ENCODE assay signal across 26 mouse cellular contexts in the genomic region with DNA sequence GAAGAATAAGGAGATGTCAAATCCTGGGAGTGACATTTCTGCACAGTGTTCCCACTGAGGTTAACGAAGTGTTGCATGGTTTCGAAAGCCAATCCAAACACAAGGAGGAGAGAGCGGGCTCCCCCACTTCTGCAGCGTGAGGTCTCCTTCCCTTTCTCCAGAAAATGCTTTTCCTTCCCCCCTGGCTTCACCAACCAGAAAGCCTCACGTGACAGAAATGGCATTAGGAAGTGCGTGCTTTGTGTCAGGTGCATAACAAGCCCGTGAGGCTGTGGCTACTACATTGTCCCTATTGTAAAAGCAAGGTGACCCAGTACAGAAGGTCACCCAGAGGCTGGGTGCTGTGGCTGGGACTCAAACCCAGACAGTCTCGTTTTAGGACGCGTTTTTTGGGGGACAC.
A peak's percentile ranks its signal among the peaks of the same experiment; 100 is the strongest.
DNase-seq lines count a peak whose midpoint lies in the region; ATAC-seq and TF ChIP-seq lines count a peak whose summit lies in the region.
"Had no signal": no experiment of that assay in that cellular context is flagged by ENCODE, and none has a peak within 500 bp of the region (broad histone marks: within the 10 kb centered on the region; RNA-seq: fewer than 3 reads in every experiment).

No protein-coding gene starts in this region.

- H3K4me3 ChIP-seq in forebrain, embryonic 10.5 days, result no peak overlapping the region
- no peak overlapping the region for H3K4me3 ChIP-seq in forebrain, embryonic 12.5 days (replicated peaks)
- H3K4me3 ChIP-seq in heart, embryonic 10.5 days, result no peak overlapping the region
- H3K4me3 ChIP-seq in kidney, adult 2 months (ENCODE audit: insufficient read depth, low read depth, low read length), result no peak overlapping the region
- no peak overlapping the region for H3K4me3 ChIP-seq in midbrain, embryonic 11.5 days (ENCODE audit: low read depth, low read length)
- no peak overlapping the region for H3K4me3 ChIP-seq in midbrain, embryonic 15.5 days
- H3K4me3 ChIP-seq: embryonic facial prominence, embryonic 10.5 days; embryonic facial prominence, embryonic 12.5 days had no signal

- no peaks in the 10 kb centered on the region for H3K9me3 ChIP-seq in forebrain, embryonic 10.5 days
- H3K9me3 ChIP-seq in forebrain, embryonic 12.5 days, result no peaks in the 10 kb centered on the region
- H3K9me3 ChIP-seq in heart, embryonic 10.5 days, result no peaks in the 10 kb centered on the region
- no peaks in the 10 kb centered on the region for H3K9me3 ChIP-seq in midbrain, embryonic 11.5 days (ENCODE audit: control insufficient read depth, low read length)
- no peaks in the 10 kb centered on the region for H3K9me3 ChIP-seq in midbrain, embryonic 15.5 days
- H3K9me3 ChIP-seq: embryonic facial prominence, embryonic 10.5 days; embryonic facial prominence, embryonic 12.5 days had no signal

- peaks cover 32% of the 10 kb centered on the region for H3K4me1 ChIP-seq in forebrain, embryonic 10.5 days
- H3K4me1 ChIP-seq in forebrain, embryonic 12.5 days, result peaks cover 20% of the 10 kb centered on the region
- no peaks in the 10 kb centered on the region for H3K4me1 ChIP-seq in heart, embryonic 10.5 days
- peaks cover 13% of the 10 kb centered on the region; the same call in 1 of the 2 replicates for H3K4me1 ChIP-seq in kidney, adult 2 months (ENCODE audit: control insufficient read depth, insufficient read depth, low read length)
- H3K4me1 ChIP-seq in midbrain, embryonic 11.5 days (ENCODE audit: control insufficient read depth, insufficient read depth, low read length), result peaks cover 15% of the 10 kb centered on the region
- peaks cover 13% of the 10 kb centered on the region; the same call in 1 of the 2 replicates for H3K4me1 ChIP-seq in midbrain, embryonic 15.5 days

- no peaks in the 10 kb centered on the region for H3K36me3 ChIP-seq in forebrain, embryonic 10.5 days (replicated peaks)
- no peaks in the 10 kb centered on the region for H3K36me3 ChIP-seq in forebrain, embryonic 12.5 days (replicated peaks)
- H3K36me3 ChIP-seq in heart, embryonic 10.5 days, result no peaks in the 10 kb centered on the region
- H3K36me3 ChIP-seq in kidney, adult 2 months (ENCODE audit: control insufficient read depth, insufficient read depth, low read length), result no peaks in the 10 kb centered on the region
- H3K36me3 ChIP-seq in midbrain, embryonic 11.5 days (ENCODE audit: control insufficient read depth, insufficient read depth, low read length), result no peaks in the 10 kb centered on the region
- H3K36me3 ChIP-seq in midbrain, embryonic 15.5 days (replicated peaks), result no peaks in the 10 kb centered on the region
- H3K36me3 ChIP-seq: embryonic facial prominence, embryonic 10.5 days; embryonic facial prominence, embryonic 12.5 days; G1E had no signal

- no peaks in the 10 kb centered on the region for H3K27me3 ChIP-seq in forebrain, embryonic 10.5 days (ENCODE audit: poor library complexity, severe bottlenecking)
- 0 out of 2 replicates have a peak, but pooled peaks cover 5% of the 10 kb centered on the region for H3K27me3 ChIP-seq in forebrain, embryonic 12.5 days
- H3K27me3 ChIP-seq in heart, embryonic 10.5 days (ENCODE audit: insufficient read depth, poor library complexity, severe bottlenecking), result 0 out of 2 replicates have a peak, but pooled peaks cover 6% of the 10 kb centered on the region
- no peaks in the 10 kb centered on the region for H3K27me3 ChIP-seq in kidney, adult 2 months (replicated peaks; ENCODE audit: control insufficient read depth, insufficient read depth, low read length)
- no peaks in the 10 kb centered on the region for H3K27me3 ChIP-seq in midbrain, embryonic 11.5 days (ENCODE audit: control insufficient read depth, insufficient read depth, low read length)
- H3K27me3 ChIP-seq in midbrain, embryonic 15.5 days (replicated peaks), result no peaks in the 10 kb centered on the region
- H3K27me3 ChIP-seq: CH12.LX; embryonic facial prominence, embryonic 12.5 days; Patski had no signal

- H3K4me2 ChIP-seq in forebrain, embryonic 12.5 days, result no peak overlapping the region
- no peak overlapping the region for H3K4me2 ChIP-seq in midbrain, embryonic 11.5 days
- H3K4me2 ChIP-seq in midbrain, embryonic 15.5 days, result no peak overlapping the region
- H3K4me2 ChIP-seq: embryonic facial prominence, embryonic 12.5 days had no signal

- TF ChIP-seq POLR2A in kidney, adult 2 months (IDR thresholded peaks at IDR 0.05; ENCODE audit: low read depth, low read length), result no peak

- H3K27ac ChIP-seq in forebrain, embryonic 10.5 days, result peak overlapping the region; percentile 65; the same call in 1 of the 2 replicates
- no peak overlapping the region for H3K27ac ChIP-seq in forebrain, embryonic 12.5 days
- no peak overlapping the region for H3K27ac ChIP-seq in heart, embryonic 10.5 days
- peak overlapping the region; percentile 21; the same call in 1 of the 2 replicates for H3K27ac ChIP-seq in kidney, adult 2 months (ENCODE audit: insufficient read depth, low read depth, low read length)
- no peak overlapping the region for H3K27ac ChIP-seq in midbrain, embryonic 11.5 days (ENCODE audit: low read depth, low read length)
- H3K27ac ChIP-seq in midbrain, embryonic 15.5 days, result no peak overlapping the region
- H3K27ac ChIP-seq: embryonic facial prominence, embryonic 10.5 days; embryonic facial prominence, embryonic 12.5 days had no signal

- H3K9ac ChIP-seq in forebrain, embryonic 12.5 days, result no peak overlapping the region
- H3K9ac ChIP-seq in midbrain, embryonic 11.5 days (ENCODE audit: low read length), result no peak overlapping the region
- H3K9ac ChIP-seq in midbrain, embryonic 15.5 days, result no peak overlapping the region
- H3K9ac ChIP-seq: embryonic facial prominence, embryonic 12.5 days had no signal

- no peak for DNase-seq in forebrain, embryonic 10.5 days (ENCODE audit: extremely low spot score, low spot score)
- peak; percentile 66 for DNase-seq in heart, adult 11 months
- DNase-seq in heart, embryonic 10.5 days (ENCODE audit: low spot score), result no peak
- no peak for DNase-seq in kidney, adult 2 months
- no peak for DNase-seq in kidney, postnatal 4 days
- DNase-seq in midbrain, embryonic 11.5 days (ENCODE audit: low spot score, missing footprints), result peak; percentile 57
- DNase-seq: adrenal gland, adult 8-10 months; adrenal gland, postnatal 14 days; adrenal gland, postnatal 36 days; B cell, adult 2 months; cerebellum, adult 11-12 months; cerebellum, adult 2 months; cerebellum, adult 9-10 months; cerebellum, postnatal 10 days; cerebellum, postnatal 25 days had no signal

- WGBS in forebrain, embryonic 10.5 days, result 66% methylated on average over 10 of the region's 10 CpGs
- WGBS in forebrain, embryonic 12.5 days, result 52% methylated on average over 10 of the region's 10 CpGs
- 81% methylated on average over 10 of the region's 10 CpGs for WGBS in heart, embryonic 10.5 days
- 49% methylated on average over 10 of the region's 10 CpGs for WGBS in kidney, adult 2 months
- 67% methylated on average over 10 of the region's 10 CpGs for WGBS in midbrain, embryonic 11.5 days
- 62% methylated on average over 10 of the region's 10 CpGs for WGBS in midbrain, embryonic 15.5 days

- no peak for ATAC-seq in forebrain, embryonic 12.5 days (ENCODE audit: low FRiP score)
- no peak for ATAC-seq in midbrain, embryonic 11.5 days (ENCODE audit: low FRiP score)
- no peak for ATAC-seq in midbrain, embryonic 15.5 days (replicated peaks)
- ATAC-seq: activated CD4-positive, CD25-positive, alpha-beta regulatory T cell, adult 4 months; CD4-positive, CD25-positive, alpha-beta regulatory T cell, adult 4 months; forebrain, embryonic 14.5 days; forebrain, embryonic 16.5 days; Patski had no signal

- no peak for TF ChIP-seq CTCF in kidney, adult 2 months (conservative IDR thresholded peaks at IDR 0.05; ENCODE audit: insufficient read depth, insufficient read length, low read depth, low read length)

Comparison
In these comparisons a context has a peak if more than half of its experiments do, and no peak if none do; other contexts are left out.
1. DNase-seq: peak in heart, adult 11 months (single experiment) and midbrain, embryonic 11.5 days (single experiment); none in forebrain, embryonic 10.5 days (single experiment), heart, embryonic 10.5 days (single experiment), kidney, adult 2 months (single experiment) and kidney, postnatal 4 days (0 of 2).
2. H3K27ac ChIP-seq: peak in forebrain, embryonic 10.5 days (single experiment) and kidney, adult 2 months (single experiment); none in forebrain, embryonic 12.5 days (single experiment), heart, embryonic 10.5 days (single experiment), midbrain, embryonic 11.5 days (single experiment) and midbrain, embryonic 15.5 days (single experiment).